Mouse (Mus musculus) R1 (cell line): Measurements from ENCODE around the gene Ccnj.

Source experiments
- DNase-seq: peaks from one replicate; pipeline ENCODE4 v3.0.0-alpha.2; 2018; ENCODE audit warnings: low read depth, low spot score

Gene Ccnj

DNA sequence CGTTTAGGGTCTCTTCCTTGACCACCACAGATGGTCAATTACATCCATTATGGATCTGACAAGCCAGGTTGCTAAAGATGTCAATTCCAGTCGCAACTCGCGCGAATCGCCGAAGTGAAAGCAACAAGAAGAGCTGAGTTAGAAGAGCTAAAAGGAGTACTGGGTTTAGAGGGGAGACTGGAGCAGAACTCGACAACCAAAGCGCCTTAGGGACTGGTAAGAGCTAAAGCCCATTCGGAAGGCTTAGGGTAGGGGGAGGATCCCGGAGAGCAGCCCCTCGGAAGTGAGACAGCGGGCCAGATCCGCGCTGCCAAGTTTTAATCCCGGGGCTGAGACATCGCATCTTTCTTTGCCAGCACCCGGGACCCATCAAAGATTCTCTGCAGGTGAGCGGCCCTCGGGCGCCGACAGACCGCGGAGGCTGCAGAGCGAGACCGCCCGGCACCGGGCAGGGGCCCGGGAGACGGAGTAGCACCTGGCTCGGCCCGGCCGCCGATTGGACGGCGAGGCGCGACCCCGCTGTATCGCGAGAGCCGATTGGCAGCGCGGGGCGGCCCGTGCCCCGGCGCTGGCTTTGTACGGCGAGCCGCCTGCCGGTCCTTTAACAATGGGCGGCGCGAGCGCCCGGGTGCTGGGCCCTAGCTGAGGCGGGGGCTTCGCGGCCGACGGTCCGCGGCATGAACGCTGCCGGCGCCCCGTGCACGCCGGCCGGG lies at the start of gene Ccnj:
Gene Ccnj (plus strand): TSS at position 577 of the 713 bp plus-strand sequence.
- peak; percentile 84 for DNase-seq

DNA sequence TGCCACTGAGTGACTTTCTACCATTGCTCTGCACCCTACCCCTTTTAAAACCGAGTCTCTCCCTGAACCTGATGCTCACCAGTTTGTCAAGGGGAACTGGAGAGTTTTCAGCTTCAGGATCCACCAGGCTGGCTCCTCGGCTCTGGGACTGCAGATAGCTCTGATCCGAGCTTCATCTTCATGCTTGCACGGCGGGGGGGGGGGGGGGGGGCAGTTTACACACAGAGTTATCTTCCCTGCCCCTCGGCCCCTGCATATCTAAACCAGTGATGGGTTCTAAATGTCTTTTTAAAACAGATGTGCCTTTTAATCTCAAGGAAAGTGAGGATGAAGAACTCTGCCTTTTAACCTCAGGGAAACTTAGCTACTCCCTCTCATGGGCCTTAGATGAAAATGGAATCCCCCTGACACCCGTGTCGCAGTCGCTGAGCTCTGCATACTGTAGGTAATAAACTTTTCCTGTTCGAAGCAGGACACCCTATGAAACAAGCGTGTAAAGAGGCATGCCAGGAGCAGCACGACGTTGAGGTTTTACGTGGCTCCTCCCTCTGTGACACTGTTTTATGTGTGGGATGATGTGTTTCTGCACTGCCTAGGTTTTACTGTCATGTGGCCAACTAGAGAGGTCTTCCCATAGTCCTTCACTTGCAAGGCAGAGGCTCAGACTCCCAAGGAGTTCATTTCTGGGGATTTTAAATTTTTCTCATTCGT lies 42.9 kb upstream of the Ccnj start:
- no peak for DNase-seq

DNA sequence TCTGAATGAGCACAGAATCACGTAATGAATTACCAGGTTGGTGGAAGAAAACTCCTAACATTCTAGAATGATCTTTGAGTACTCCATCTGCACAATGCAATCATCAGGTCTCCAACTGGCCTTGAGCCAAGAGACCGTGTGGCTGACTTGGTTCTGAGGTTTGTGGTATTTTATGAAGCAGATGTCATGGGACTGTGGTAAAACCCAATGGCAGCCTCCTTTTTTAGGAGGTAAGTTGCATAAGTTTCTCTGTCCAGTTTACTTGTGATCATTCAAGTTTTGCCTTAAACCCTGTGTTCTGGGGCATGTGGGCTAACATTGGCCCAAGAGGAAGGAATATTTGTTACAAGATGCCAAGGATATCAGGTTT lies 42.4 kb upstream of the Ccnj start:
- DNase-seq: no peak

DNA sequence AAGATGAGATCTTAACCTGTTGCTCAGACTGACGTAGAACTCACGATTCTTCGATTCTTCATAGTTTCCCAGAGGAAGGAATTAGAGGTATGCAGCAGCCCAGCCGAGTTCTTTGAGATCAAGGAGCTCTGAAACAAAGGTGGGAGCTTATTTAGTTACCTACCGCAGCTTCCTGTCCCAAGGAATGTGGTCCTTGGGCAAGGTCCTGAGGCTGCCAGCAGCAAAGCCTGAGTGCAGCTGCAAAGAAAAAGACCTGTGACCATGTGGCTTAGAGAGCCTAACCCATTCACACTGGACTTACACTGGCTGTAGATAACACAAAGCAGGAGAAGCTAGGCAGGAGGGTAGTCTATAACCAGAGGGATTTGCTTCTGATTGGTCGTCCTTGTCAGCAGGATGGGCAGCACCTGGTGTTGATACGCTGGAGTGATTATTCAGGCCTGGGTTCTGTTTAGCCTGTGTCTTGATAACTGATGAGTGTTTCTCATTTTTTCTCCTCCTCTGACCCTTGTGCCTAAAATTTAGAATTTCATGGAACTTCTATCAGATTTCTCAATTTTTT lies 25.8 kb upstream of the Ccnj start:
- DNase-seq: peak; percentile 61

DNA sequence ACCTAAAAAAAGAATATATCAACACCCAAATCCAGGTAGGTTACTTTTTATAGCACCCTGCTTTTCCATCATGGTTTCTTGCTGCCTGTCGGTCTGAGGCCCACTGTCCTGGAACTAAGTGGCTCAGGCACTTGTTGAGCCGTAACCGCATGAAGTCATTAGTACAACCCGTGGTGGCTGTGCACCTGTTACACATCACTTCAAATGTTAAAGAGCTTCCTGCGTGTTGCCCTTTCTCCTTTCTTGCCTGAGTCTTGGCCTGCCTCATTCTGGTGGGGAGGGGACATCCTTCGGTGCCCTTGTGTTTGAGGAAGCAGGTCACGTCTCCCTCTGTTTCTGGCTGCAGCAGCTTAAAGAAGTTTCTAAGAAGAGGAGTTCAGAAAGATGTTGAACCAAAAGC lies 21.2 kb upstream of the Ccnj start:
- peak; percentile 35 for DNase-seq

DNA sequence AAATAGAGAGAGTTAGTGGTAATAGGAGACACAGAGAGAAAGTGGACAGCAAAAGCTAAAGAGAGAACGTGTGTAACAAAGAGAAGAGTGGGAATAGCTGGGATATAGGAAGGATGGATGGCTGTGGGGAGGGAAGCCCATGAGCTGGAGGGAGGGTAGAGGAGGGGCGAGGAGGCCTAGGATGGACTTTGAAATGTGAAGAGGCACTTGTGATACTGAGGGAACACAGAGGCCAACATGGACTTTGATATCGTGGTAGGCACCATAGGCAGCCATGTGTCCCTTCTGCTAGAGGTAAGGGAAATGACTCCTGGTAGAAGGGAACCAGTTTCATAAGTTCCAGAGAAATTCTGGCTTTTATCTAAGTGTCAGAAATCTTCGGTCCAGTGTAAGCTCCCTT lies 19.2 kb upstream of the Ccnj start:
- DNase-seq: no peak

DNA sequence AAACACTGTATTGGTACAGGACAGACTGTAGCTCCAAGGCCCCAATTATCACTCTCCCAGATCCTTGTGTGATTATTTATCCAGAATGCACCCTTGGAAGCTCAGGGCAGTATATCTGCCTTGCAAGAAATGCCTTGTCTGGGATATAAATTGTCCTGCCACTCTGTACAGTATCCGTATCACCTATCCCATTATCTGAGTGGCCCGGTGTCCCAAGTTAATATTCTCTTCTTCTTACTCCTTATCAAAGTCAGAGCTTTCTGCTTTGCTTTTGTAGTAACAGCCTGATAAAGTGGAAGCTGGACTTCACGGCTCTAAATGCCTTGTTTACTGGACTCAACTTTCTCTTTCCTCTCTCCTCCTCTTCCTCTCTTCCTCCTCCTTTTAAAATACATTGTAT lies 18.3 kb upstream of the Ccnj start:
- DNase-seq: no peak

DNA sequence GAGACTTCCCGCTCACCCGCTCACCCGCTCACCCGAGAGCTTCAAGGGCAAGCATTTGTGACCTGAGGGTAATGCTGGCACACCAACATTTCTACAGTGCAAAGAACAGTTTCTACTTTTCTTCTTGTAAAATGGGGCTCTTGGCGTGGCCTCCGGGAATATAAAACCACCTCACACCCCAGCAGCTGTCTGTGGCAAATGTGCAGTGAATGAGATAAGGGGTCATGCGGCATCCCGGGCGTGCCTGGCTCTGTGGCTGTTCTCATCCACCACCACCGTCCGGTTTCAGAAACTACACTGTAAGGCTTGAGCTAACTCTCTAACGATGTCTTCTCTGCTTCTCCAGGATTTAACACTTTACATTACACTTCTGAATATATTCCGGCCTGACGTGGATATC lies 17.7 kb upstream of the Ccnj start:
- no peak for DNase-seq

DNA sequence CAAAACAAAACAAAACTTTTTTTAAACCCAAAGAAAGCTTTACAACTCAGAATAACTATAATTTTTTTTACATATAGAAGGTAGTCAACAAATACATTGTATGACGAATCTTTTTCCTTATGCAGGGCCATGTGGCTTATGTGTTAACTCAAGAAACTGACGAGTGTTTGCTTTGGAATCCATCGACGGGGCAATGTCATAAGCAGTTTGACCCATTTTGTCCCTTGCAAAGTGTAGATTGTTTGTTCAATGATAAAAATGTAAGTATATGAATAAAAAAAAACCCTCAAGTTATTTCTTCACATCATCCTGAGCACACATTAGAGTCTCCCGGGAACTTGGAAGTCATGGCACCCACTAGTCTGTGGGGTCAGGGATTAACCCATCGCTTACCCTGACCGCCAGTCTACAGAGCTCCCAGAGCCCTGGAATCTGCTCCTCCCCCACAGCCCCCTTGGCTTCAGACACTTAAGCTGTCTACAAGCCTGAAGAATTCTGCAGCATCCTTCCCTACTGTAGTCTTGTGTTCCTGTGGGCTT lies 15.4 kb upstream of the Ccnj start:
- no peak for DNase-seq

DNA sequence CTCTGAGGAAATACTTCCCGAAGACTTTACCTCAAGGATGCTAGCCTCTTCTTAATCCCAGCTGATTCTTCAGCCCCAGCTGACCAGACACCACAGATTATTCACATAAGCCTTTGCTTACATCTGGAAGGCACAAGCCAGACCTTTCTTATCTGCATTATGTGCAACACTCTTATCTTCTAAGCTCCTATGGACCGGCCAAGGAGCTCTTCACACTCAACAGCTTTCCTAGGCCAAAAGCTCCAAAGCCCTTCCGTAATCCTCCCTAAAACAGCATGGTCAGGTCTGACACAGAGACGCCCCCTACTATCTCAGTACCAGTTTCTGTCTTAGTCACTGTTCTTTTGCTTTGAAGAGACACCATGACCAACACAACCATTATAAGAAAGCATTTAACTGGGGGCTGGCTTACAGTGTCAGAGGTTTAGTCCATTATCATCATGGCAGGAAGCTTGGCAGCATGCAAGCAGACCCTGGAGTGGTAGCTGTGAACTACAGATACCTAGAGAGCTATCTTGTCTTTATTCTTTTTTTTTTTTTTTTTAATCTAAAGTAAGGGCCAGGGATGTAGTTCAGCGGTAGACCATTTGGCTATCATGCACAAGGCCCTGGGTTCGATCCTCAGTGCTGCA lies 13.1 kb upstream of the Ccnj start:
- no peak for DNase-seq

DNA sequence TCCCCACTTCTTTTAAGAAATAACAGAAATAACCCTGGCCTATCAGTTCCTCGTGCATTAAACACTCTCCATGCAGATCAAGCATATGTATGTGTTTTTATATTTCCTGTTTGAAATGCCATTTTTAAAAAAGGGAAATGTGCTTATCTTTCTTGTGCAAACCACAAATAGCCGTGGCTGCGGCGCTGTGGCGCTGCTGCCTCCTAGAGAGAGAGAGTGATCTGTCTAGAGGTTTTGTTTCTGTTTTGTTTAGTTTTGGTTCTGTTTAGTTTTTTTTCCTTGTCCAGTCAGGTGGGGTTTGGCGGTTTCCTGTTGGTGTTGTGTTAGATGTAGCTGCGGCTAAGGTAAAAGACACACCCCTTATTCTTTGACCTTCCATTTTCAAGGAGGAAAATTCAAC lies 12.3 kb upstream of the Ccnj start:
- DNase-seq: no peak

DNA sequence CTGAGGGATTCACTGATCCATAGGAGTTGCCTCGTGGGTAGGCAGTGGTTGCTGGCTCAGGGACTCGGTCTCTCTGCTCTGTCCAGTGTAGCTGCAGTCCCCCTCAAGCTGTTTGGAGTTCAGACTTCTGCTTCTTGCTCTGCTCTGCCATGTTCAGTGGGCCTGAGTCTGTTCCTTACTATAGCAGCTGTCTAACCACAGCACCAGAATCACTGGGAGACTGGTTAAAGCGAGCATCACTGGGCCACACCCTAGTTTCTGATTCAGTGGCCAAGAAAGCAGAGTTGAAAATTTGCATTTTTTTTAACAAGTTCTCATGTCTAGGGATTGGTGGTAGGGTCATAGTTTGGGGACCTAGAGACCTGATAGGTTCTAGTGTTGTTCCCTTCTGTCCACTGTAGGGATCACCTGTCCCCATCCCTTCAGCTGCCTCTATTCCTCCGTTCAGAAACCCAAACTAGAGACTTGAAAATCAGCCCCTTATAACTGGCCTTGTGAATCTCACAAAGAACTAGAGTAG lies 9.7 kb upstream of the Ccnj start:
- DNase-seq: no peak

DNA sequence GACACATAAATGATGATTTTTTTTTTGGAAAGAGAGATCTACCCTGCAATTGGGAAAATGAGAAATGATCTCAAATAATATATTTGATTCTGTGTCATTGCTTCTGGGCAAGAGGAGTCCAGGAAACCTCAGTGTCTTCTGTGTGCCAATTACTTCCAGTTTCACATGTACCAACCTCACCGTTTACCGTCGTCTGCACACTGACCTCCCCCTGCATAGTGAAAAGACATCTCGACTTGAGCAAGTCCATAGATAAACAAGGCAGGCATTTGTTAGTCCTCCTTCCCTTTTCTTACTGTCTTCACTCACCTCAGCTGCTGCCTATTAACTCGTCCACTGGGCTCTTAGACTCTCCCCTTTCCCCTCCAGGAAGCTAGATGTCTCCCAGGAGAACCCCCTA lies 5.4 kb upstream of the Ccnj start:
- DNase-seq: no peak

DNA sequence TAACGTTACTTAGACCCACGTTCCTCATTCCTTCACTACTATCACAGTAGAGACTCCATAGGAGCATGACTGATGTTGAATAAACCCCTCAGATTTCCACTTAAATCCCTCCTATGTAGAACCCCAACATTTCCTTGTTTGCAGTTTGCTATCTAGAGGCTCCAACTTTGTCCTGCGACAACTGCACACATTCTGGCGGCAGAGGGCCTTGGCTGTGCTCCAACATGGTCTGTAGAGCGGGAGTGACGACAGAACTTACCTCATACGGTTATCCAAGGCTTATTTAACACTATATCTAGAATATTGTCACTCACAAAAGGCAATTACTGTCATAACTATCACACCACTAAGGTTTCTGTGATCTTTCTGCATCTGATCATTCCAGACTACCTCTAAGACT lies 4.3 kb upstream of the Ccnj start:
- no peak for DNase-seq

DNA sequence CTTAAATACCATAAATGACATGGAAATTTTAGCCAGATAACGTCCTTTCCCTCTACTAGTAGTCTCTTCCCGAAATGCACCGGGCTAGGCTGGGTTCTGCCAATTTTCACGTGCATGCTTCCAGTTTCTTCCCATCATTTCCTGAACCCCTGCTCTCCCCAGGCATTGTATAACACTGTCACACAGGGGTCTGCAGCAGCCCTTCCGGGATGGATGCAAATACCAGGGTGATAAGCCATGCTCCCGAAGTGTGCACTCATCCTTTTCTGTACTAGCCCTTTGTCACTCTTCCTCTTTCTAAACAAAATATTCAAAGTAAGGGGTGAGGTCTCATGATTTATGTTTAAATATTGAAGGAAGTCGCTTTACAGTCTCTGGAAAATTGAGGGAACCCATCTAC lies 881 bp upstream of the Ccnj start:
- no peak for DNase-seq

DNA sequence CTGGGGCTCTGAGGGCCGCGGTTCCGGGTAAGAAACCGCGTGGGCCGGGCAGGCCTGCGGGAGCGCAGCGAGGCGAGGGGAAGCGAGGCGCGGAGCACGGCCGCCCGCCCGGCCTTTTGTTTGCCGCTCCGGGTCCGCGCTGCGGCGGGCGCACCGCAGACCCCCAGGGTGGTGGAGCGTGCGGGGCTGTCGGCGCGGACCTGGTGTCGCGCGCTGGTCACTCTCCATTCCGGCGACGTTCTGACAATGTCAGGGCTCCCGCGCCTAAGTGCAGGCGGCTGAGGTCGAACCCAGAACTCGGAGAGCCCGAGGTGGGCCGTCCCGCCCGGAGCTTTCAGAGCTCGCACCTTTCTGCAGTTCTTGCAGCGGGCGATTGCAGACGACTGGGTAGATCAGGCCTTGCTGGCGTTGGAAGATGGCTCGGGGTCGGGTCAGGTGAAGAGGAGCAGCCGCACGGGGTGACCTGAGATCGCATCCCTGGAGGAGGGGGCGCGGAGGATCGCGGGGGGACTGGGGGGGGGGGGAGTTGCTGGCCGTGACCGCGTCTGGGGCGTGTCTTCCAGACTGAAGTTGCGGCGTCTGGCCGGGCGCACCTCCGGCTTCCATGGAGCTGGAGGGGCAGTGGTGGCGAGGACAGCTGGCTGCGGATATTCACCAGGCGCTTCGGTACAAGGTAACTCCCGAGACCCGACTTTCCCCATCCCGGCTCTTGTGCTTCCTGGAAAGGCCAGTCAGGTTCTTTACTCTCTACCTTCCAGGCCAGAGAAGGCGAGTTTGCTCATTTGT lies 530 bp downstream of the Ccnj start:
- peak; percentile 65 for DNase-seq

DNA sequence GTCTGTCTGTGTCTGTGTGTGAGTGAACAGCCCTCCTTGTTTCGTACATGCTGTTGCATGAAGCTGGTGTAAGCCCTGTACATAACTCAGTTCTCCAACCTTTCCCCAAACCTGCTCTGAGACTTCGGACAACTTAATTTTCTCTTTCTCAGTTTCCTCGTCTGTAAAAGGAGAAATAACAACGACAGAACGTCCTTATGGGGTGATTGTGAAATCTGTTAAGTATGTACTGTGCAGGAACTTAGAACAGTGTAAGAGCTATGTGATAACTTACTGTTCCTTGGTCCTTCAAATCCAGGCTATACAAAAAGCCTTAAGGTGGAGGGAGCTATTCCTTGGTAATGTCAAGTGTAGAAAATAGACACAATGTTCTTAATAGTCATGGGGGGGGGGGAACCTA lies 1.3 kb downstream of the Ccnj start:
- DNase-seq: no peak

DNA sequence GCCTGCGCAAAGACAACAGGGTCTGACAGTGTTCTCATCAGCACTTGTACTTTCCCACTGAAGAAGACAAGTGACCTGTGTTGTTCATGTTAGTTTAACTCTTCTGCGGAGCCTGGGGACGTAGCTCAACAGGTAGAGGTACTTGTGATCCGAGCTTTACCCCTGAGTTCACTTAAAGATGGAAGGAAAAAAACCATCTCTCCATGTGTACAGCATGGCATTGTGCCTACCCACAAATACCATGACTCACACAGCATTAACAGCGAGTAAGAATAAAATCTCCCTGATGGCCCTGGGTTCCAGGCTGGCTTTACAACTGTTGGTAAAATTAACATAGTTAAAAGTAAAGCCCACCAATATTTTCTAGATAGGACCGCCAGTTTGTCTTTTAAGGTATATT lies 3.4 kb downstream of the Ccnj start:
- no peak for DNase-seq

DNA sequence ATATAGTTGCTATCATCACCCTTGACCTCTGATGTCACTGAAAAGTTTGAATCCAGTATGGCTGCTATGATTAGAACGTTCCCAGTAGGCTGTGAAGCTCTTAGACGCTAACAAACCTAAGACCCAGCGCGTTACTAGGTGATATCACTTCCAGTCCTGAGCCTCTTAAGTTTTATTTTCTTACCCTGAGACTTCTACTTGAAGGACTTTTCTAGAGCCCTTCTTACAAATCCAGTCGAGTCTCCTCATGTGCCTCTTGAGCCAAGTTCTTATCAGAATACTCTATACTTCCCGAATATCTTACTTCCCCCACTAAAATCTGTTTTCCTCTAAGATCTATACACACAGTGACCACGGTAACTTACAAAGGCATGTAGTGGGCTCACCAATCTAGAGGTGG lies 7.1 kb downstream of the Ccnj start:
- no peak for DNase-seq

DNA sequence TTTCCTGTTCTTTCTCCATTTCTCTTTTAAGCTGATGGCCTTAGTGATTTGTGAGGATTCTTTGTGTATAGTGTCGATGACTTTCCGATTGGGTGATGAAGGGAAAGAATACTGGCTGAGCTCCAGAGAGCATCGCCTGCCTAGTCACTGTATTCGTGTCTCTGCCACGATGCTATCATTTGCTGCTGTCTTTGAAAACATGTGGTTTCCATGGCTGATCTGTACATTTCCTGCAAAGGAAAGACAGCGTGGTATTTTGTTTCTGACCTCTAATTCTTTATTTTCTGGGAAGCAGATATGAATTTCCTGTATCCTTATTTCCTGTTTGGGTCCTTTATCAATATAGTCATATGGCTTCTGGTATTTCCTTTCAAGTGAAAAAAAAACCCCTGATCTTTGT lies 9.2 kb downstream of the Ccnj start:
- no peak for DNase-seq

DNA sequence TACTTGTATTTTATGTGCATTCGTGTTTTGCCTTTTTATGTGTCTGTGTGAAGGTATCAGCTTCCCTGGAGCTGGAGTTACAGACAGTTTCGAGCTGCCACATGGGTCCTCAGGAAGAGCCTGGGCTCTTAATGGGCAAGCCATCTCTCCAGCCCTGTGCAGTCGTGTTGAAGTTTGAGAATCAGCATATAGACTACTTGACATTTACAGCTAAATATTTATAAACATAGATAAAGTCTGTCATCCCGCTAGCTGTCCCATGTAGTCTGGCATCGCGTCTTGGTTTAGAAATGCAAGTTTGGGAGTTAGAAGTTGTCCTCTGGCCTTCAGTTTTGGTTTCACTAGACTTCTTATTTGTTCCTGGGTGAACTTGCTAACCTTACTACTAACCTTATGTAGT lies 10.0 kb downstream of the Ccnj start:
- DNase-seq: no peak

DNA sequence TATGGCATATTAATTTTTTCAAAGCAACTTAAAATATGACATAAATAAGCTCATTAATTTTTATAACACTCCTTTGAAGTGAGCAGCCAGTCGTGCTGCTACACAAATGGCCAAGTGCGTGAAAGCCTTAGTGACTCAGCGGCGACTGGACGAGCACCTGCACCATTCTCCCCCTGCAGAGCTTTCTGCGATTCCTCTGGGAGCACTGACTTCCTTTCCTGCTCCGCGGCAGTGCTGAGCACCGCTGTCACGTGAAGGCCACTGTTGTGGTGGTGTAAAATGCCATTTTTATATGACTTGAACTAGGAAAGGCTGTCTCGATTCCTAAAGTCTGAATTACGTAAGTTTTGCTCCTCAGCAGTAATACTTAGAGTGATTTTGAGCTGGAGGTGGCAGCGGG lies 10.5 kb downstream of the Ccnj start:
- DNase-seq: peak; percentile 21
